Mouse (Mus musculus) liver, embryonic 14.5 days (tissue): ENCODE measurements around the gene Pde4b.

ENCODE experiments used
- CTCF ChIP-seq: IDR thresholded peaks from 2 replicates; pipeline ENCODE4 v1.5.1; 2016; ENCODE audit warnings: antibody characterized with exemption, low read depth, control low read depth
- EP300 ChIP-seq: IDR thresholded peaks from 2 replicates; pipeline ENCODE4 v1.6.1; 2016; ENCODE audit warnings: antibody characterized with exemption, low read depth

- TF ChIP-seq EP300: no peak
- no peak for TF ChIP-seq CTCF
These were observed 440.0 kb downstream of the Pde4b start for GRCm38 (mm10) chr4:102527361-102527760.
